ENCODE assay signal across 9 mouse cellular contexts in the genomic region with DNA sequence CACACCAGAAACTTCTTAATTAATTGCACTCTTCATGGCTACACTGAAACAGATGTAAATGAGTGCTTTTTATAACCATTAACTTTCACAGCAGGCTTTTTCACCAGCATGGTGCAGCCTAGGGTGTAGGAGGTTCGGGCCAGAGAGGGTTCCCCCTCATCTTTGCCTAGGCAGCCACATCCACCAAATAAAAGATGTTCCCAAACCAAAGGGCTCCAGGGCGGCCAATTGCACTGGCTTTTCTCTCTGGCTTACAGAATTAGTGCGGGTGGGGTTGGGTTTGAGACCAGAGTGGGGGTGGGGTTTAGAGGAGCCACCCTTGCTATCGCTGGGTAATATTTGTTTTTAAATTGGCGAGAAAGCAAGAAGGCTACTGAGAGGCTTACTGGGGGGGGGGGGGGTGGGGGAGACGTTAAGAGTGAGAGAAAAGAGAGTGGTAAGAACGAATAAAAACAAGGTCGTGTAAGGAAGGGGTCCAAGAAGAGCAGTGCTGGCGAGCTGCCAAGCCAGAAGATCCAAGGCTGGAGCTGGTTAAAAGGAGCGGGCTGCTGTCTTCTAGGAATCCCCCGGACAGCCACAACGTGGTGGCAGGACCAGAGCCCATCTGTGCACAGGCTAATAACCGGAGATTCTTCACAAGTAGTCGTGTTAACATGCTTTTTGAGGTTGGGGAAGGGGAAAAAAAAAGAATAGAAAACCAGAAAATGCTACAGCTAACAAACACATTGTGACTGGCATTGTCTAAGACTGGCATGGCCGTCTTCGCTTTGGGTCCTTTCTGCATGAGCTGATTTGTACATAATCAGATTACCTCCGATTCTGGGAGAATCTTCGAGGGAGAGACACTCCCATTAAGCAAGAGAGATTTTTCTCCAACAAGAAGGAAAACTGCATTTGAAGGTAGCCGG.
DNase-seq lines count a peak whose midpoint lies in the region; ATAC-seq lines count a peak whose summit lies in the region.
"Had no signal": no experiment of that assay in that cellular context is flagged by ENCODE, and none has a peak within 500 bp of the region (broad histone marks: within the 10 kb centered on the region; RNA-seq: fewer than 3 reads in every experiment).

No protein-coding gene starts in this region.

- no peak overlapping the region; the same call in 1 of the 2 replicates for H3K27ac ChIP-seq in heart, embryonic 10.5 days
- H3K27ac ChIP-seq in limb, embryonic 12.5 days: no peak overlapping the region
- H3K27ac ChIP-seq: liver, embryonic 14.5 days had no signal

- 0 out of 2 replicates have a peak, but pooled peaks have one; percentile 37 for ATAC-seq in limb, embryonic 12.5 days (ENCODE audit: insufficient number of reproducible peaks, insufficient read depth, low FRiP score, low TSS enrichment, low read depth)

- H3K4me2 ChIP-seq in limb, embryonic 12.5 days: peak overlapping the region; percentile 39; the same call in 1 of the 2 replicates

- no peaks in the 10 kb centered on the region for H3K27me3 ChIP-seq in heart, embryonic 10.5 days (ENCODE audit: insufficient read depth, poor library complexity, severe bottlenecking)
- peaks cover 23% of the 10 kb centered on the region for H3K27me3 ChIP-seq in limb, embryonic 12.5 days

- peaks cover 8% of the 10 kb centered on the region; the same call in 1 of the 2 replicates for H3K4me1 ChIP-seq in heart, embryonic 10.5 days
- peaks cover 14% of the 10 kb centered on the region for H3K4me1 ChIP-seq in limb, embryonic 12.5 days (replicated peaks)

- intact Hi-C loops in heart, postnatal 14 days (cut with DNase I): no loop called here

- 29% methylated on average over 19 of the region's 19 CpGs for WGBS in heart, embryonic 10.5 days
- 31% methylated on average over 19 of the region's 19 CpGs for WGBS in limb, embryonic 12.5 days

- no peak overlapping the region for H3K9ac ChIP-seq in limb, embryonic 12.5 days (replicated peaks)
- H3K9ac ChIP-seq: liver, embryonic 14.5 days had no signal

- no peaks in the 10 kb centered on the region for H3K9me3 ChIP-seq in heart, embryonic 10.5 days
- no peaks in the 10 kb centered on the region for H3K9me3 ChIP-seq in limb, embryonic 12.5 days

- peak overlapping the region; percentile 46 for H3K4me3 ChIP-seq in heart, embryonic 10.5 days
- H3K4me3 ChIP-seq in limb, embryonic 12.5 days (replicated peaks): no peak overlapping the region

- H3K36me3 ChIP-seq in heart, embryonic 10.5 days: no peaks in the 10 kb centered on the region
- no peaks in the 10 kb centered on the region for H3K36me3 ChIP-seq in limb, embryonic 12.5 days

- DNase-seq in heart, embryonic 10.5 days (ENCODE audit: low spot score): no peak
- DNase-seq in heart, postnatal 14 days: no peak
- DNase-seq in right cerebral cortex, postnatal 14 days: peak; percentile 7
- DNase-seq in right cerebral cortex, adult 2 months (ENCODE audit: low spot score in 2 of 2): no peak
- no peak for DNase-seq in frontal cortex, postnatal 14 days (ENCODE audit: low spot score in 2 of 2)
- DNase-seq in natural killer cell, adult 2 months (ENCODE audit: low spot score in 2 of 2): no peak
- no peak for DNase-seq in layer of hippocampus, postnatal 14 days (ENCODE audit: low spot score in 2 of 2)
